Mouse (Mus musculus): ENCODE results near the gene Vmn2r78. TPM values are rescaled to one million over a fixed set of nuclear protein-coding genes. Genes with fewer than 3 reads are reported as not detected.

Vmn2r78 gene
- total RNA-seq (2023), result not detected

GRCm38 (mm10) chr7:86914794-86915193 is at the start of gene Vmn2r78:
Gene Vmn2r78, plus strand, starts transcription at chr7:86915094.

GRCm38 (mm10) chr7:86995815-86996214 is 80.9 kb downstream of the Vmn2r78 start, which contains the start of gene Vmn2r79:
Gene Vmn2r79, plus strand, starts transcription at chr7:86996115.

Other genes starting within 250 kb of the Vmn2r78 start
- not detected for gene Olfr292, start 226.8 kb upstream of the Vmn2r78 start, total RNA-seq (2023)
- gene Folh1, start 139.2 kb upstream of the Vmn2r78 start, total RNA-seq (2023), result not detected
- not detected for gene Vmn2r77, start 120.1 kb upstream of the Vmn2r78 start, total RNA-seq (2023)
- 0.09 TPM for gene Vmn2r79, start 81.0 kb downstream of the Vmn2r78 start, total RNA-seq (2023)